Mouse (Mus musculus): ENCODE measurements at regions not wholly inside any gene's neighbourhood (a gene's known extent, or its start where the extent isn't known, plus 50 kb on each side); places are given as distances from the start of the nearest gene placed in this dataset.
"Not testable (repeated sequence)": the region's sequence is repeated elsewhere in the genome, so short reads cannot be mapped to it uniquely, and the experiment has no call there.

DNA sequence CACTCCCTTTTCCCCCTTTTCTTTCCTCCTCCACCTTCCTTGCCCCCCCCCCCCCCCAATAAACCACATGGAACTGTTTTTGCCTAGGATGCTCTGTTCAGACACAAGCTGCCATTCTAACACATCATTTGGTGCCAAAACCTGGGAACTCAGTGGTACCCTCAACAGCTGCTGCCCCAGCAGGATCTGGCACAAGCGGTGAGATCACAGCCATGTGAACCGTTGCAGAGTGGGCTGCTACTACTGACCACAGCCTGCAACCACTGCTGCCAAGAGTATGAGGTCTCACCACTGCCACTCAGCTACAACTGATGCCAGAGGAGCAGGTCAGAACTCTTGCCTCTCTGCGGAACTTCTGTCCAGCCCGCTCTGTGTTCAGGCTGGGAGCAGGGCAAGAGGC, 206.2 kb downstream of the Pcsk1 start:
- peak; percentile 6 for DNase-seq

DNA sequence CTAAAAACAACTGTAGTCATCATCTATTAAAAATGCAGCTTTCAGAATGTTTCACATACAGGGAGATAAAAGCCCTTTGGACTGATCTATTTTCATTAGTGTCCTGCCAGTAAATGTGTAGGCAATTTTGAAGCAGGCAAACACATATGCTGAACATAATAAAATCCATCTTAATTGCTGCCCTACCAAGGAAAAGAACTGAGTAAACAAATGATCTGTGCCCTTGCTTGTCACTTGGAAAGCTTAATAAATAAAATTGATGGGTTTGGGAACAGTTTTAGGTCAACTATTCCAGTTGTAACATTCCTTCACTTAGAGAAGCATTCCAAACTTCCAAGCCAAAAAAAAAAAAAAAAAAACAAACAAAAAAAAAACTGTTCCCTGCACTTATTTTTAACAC, 230.2 kb downstream of the Pcsk1 start:
- no peak for DNase-seq

DNA sequence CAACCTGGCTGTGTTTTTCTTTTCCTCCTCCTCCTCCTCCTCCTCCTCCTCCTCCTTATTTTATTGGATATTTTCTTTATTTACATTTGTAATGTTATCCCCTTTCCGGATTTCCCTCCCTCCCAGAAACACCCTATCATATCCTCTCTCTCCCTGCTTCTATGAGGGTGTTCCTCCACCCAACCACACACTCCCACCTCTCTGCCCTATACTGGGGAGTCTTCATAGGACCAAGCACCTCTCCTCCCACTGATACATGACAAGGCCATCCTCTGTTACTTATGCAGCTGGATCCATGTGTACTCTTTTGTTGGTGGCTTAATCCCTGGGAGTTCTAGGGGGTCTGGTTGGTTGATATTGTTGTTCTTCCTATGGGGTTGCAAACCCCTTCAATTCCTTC, 230.6 kb downstream of the Pcsk1 start:
- DNase-seq: no peak

DNA sequence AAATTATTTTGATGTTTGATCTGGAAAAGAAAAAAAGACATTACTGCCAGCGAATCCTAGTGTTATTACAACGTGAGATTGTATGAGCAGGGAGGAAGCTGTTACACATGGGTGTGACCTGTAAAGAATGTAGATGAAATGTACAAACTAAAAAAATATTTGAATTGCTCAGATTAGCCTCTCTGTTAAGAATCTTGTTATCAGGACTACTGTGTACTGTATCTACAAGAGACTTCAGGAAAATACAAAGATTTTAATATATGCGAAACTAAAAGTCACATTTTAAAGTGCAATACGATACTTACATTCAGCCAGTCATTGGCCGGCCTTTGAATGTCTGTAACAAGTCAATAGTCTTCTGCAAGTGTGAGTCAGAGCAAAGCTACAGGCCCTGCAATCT, 247.4 kb downstream of the Pcsk1 start:
- DNase-seq: no peak

DNA sequence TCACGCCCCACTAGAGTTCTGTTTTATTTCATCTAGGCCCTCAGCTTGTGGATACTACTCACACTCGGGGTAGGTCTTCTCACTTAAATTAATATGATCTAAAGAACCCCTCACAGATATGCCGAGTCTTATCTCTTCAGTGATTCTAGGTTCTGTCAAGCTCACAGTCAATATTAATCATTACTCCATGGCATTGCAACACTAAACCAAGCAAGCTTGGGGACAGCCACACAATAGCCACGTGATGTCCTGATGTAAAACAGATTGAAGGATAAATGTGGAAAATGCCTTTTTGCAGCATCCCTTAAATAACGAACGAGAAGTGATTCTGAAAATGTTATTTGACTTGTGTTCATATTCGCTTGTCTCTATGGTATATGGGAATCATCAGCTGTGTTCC, 253.8 kb downstream of the Pcsk1 start:
- DNase-seq: no peak

DNA sequence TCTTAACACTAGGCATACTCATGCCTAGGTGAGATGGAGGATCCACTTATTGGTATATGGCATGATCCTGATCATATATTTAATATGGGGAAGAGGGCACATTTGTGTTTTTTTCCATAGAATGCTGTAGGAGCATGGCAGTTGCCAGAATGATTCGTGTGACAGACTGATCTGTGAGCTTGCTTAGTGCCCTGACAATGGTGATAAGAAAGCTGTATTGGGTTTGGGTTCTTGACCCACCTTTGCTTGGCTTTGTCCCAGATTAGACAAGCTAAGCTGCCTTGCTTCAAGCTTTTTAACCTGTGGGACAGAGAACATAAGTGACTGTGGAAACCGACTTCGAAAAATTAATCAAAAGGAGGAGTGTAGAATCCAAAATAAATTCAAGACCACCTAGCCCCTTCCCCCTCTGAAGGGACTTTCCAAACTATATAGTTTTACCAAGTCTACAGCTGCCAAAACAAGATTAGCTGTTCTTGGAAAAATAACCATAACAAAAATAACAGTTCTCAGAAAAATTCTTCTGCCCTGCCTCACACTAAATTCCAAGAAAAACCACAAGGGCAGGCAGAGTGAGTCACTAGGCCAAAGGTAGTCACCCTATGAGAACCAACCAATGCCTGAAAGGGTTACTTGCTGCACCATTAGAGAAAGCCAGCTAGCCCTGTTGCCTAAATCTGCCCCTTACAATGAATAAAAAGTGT, 277.2 kb downstream of the Pcsk1 start:
- no peak for DNase-seq

DNA sequence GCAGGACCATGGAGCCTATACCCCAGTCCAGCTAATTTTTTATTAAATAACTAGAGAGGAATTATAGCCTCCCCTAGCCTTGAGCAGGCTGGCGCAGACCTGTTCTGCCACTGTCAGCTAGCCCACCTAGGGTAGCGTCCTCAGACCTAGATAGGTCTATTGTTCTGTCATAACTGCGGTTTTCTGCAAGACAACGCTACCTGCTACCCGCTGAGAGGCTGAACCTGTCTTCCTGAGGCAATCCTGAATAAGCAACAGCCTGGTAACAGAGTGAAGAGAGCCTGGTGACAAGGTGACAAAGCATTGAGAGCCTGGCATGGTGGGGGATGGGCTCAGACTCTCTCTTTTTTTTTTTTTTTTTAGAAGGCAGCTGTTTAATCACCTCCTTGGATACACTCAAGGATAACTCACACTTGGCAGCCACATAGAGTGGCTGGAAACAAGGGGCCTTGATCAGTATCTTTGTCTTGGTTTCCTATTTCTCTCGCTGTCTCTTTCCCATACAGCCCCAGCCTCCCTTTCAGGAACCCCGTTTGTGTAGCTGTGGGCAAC, 278.7 kb downstream of the Pcsk1 start:
- DNase-seq: no peak

DNA sequence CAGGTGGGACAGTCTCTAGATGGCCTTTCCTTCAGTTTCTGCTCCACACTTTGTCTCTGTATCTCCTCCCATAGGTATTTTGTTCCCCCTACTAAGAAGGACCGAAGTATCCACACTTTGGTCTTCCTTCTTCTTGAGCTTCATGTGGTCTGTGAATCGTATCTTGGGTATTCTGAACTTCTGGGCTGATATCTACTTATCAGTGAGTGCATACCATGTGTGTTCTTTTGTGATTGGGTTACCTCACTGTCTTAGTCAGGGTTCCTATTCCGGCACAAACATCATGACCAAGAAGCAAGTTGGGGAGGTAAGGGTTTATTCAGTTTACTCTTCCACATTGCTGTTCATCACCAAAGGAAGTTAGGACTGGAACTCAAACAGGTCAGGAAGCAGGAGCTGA, 287.5 kb downstream of the Pcsk1 start:
- not testable (repeated sequence) for DNase-seq

DNA sequence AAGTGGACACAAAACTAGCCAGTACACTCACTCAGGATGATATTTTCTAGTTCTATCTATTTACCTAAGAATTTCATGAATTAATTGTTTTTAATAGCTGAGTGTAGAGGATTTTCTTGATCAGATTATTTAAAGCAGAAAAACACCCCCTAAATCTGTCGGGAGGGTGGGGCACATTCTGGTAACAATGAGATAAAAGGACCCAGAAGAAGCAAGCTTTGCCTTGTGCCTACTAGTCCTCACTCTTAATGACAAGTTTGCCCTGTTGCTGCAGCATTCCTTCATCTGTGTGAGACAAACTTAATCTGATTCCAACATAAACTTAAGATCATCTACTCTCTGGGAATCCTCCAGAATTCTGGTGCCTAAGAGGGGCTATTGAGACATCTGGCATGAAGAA, 288.1 kb downstream of the Pcsk1 start:
- no peak for DNase-seq

DNA sequence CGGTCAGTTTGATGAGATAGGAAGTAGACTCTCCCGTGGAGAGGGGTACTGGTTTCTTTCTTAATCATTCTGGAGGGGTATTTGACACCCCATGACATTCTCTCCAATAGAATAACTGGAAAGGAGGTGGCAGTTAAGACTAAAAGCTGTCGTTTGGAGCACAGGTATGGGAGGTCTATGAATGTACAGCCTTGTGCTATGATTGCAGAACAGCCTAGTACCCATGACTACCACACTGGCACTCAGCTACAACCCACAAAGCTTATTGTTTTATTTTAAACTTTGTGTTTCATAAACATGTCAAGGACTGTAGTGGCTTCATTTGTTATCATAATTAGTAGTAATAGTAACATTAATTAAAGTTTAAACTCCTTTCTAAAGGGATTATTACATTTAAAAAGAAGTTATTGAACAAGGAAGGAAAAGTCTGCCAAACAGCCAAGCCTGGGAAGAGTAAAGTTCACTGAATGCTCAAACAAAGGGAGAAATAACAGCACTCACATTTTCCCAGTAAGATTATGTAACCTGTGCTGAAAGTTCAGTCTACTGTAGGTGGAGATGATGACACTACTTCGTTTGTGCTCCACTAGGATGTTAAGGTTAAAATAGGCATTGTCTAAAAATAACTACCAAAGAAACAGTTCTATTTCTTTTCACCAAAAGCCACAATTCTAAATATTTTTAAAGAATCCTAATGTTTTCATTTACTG, 295.2 kb downstream of the Pcsk1 start:
- DNase-seq: no peak

DNA sequence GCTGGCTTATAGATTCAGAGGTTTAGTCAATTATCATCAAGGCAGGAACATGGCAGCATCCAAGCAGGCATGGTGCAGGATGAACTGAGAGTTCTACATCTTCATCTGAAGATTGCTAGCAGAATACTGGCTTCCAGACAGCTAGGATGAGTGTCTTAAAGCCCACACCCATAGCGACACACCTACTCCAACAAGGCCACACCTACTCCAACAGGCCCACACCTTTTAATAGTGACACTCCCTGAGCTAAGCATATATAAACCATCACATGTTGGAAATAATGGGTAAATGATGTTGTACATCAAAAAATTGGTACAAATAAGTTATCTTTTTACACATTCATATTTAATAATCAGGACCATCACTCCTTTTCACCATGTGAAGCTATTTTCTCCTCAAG, 299.6 kb downstream of the Pcsk1 start:
- DNase-seq: no peak

DNA sequence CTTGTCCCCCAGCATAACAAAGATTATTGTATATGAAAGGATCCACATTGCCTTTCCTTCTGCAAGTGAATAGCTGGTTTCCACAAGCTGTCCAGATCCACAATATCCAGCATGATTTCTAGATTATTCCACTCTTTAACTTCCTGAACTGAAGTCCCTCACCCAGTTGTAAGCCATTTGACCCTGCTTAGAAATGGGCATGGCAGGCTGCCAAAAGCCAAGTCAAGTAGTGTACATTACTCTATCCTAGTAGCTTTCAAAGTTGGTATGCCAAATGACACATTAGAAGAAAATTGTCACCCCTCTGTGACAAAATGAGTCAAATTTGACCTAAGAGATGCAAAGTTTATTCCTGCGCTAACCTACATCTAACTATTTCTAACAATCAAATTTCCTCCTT, 300.6 kb downstream of the Pcsk1 start:
- DNase-seq: no peak

DNA sequence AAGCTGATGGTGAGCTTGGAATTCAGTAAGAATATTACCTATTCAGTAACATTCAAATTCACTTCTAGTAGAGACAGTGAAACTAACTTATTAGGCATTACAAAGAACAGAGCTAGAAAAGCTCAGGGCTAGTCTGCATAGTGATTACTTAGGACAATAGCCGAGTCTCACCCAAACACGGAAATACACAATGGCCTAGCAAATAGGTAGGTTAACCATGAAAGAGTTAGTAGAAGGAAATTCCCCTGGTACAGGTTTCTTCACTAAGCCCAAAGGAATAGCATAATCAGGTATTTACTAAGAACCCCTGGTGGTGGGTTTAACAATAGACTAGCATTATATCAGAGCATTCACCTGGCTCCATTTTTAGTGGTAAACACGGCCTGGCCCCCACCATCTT, 306.7 kb upstream of the Ell2 start:
- DNase-seq: not testable (repeated sequence)

DNA sequence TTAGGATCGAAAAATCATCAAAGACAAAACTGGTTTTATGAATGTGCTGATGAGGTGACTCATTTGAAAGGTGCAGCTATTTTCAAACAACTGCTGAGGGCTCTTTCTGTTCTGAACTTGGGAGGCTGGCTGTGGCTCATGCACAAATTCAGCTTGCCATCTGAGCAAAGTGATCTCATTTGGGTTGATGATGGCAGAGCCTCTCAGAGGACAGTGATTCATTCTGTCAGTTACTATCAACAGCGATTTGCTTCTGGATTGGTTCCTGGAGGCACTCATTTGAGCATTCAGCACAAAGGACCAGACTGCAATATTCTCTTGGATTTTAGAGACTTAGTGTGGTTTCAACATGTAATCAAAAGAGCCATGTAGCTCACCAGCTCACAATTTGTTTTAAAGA, 285.8 kb upstream of the Ell2 start:
- no peak for DNase-seq

DNA sequence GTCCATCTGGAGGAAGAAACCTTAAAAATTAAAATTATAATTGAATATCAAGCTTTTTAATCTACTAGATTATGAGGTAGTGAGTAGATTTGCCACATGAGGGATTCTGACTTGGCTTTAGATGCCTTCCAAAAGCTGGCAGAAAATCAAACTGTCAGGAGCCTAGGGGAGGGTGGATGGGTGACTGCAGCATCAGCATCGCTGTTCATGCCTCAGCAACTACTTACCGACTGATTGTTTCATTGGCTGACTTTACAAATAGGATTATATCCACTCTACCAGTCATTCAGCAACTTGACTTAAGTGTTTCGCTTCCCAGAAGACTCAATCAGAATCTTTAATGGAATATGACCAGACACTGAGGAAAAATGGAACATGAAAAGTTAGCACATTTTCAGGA, 279.6 kb upstream of the Ell2 start:
- DNase-seq: no peak

DNA sequence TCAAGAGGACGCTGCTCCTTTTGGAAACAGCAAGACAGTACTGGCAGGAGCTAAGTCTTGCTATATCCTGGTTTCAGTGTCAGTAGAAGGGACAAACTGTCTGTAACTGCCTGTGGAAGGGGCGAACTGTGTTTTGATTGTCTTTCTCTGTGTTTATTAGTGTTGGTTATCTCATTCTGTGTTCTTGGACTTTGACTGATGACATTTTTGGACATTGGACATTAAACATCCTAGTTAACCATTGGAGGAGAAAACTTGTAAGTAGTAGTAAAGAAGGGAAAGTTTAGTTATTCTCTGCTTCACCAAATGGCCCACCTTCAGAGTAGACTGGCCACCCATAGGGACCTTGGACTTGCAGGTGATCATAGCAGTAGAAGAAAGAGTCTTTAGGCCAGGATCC, 267.4 kb upstream of the Ell2 start:
- DNase-seq: no peak

DNA sequence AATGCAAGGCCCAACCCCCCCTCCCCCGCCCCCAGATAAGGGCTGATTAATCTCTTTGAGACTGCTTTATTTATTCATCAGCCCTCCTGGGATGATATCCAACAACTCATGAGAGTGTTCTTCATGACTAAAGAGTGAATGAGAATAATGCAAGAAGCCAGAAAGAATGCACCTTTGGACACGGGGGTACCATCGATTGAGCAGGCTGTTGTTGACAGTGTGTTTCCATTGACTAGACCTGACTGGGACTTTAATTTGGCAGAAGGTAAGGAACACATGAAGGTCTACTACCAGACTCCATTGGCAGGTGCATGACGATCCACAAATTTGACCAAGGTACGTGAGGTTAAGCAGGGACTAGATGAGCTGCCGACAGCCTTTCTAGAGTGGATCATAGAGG, 266.5 kb upstream of the Ell2 start:
- no peak for DNase-seq

DNA sequence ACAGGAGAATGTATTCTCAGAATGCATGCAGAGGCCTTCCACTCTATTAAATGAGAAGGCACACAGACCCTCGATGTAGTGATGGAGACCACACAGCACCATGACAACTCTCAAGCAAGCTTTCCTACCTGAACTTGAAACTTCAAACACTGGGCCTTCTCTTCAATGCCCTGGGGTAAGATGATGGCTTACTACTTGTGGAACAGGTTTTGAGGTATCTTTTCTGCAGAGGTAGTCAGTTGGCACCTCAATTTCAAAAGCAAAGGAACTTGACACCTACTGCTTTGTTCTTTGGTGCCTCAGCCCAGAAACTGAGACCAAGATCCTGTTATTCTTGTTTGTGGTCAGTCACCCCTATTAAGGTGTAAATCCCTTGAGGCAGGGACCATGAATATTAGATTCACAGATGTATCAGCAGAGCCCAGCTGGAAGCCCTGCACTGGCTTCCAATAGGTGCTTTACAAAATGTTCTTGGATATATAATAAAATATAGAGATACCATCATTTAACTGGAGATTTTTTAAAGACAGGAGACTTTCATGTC, 246.2 kb upstream of the Ell2 start:
- DNase-seq: no peak

DNA sequence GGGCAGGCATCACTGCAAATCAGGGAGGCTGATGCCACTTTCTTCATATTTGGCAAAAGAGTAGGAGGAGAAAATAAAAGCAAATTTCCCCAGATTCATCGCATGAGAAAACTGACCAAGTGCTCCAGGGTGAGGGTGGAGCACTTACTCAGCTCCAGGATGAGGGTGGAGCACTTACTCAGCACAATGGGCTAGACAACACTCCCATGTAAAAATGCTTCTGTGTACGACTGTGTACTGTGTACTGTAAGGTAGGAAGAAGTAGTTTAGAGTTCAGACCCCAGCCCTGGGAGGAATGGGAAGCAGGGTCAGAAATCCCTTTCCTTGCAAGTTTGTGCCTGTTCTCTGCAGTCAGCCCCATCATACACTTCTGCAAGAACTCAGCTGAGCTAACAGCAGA, 245.3 kb upstream of the Ell2 start:
- DNase-seq: no peak

DNA sequence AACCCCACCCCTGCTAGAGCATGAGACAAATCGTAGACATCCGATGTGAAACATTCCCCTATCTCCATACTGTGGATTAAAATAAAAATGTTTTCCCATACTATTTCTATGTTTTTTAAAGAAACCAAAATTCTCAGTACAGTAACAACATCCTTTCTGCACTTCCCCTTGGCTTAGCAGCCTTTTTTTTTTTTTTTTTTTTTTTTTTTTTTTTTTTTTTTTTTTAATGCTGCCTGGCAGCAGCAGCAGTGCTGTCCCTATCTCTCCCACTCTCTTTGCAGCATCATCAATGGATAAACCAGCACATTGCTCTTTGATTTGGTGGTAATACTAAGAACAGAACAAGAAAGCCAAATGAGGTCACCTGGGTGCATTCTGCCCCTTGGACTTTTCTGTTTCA, 239.3 kb upstream of the Ell2 start:
- DNase-seq: no peak

DNA sequence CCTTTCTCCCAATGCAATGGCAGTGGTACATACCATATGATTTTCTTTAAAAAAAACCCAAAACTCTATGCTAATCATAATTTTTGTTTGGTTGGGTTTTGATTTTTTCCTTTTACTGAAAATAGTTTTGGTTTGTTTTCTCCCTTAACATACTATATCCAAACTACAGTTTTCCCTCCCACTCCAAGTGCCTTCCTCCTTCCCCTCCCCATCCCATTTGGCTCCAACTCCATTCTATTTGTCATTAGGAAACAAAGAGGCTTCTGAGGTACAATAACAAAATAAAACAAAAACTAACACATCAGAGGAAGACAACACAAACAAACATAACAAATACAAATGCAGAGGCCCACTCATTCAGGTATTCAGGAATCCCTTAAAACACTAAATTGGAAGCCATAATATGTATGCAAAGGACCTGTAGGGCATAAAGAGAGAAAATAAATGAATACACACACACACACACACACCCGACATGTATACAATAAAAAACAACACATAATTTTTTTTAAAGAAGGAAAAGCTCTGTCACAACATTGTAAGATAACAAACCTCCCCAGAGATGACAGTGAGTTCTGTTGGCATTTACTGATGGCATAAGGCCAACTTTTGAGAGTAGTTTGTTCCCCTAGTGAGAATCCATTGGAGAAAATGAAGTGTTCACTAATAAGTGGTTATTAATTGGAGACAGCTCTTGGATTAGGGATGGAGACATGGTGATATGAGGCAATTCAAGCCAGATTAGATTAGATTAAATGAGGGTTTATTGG, 230.5 kb upstream of the Ell2 start:
- no peak for DNase-seq

DNA sequence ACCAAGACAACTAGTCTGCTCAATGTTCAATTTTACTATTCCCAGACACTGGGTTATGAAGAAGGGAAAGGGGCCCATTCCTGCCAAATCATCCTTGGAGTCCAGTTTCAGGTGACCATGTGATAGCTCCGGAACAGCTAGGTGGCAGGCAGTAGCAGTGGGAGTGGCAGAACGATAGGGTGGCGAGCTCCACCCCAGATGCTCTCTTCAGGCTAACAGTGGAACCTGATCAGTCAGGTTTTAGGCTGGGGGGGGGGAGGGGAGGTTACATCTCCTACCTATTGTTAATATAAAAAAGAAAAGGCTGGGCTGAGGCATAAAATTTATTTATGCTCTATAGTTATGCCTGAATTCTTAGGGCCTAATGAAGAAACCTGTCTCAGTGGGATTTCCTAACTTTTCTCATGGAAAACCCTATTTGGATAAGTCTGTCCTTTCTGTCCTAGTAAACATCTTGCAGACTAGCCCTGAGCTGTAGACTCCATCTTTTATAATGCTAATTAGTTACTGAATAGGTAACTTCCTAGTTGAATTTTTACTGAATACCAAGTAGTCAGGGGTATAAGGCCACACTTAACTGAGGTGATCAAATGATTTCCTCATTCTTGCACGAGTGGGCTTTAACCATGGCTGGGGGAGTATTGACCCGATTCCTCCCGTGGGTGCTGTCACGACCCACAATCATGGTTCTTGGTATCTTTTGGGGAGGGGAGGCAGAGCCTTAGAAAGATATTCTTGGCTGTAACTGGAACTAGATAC, 223.2 kb upstream of the Ell2 start:
- DNase-seq: not testable (repeated sequence)

DNA sequence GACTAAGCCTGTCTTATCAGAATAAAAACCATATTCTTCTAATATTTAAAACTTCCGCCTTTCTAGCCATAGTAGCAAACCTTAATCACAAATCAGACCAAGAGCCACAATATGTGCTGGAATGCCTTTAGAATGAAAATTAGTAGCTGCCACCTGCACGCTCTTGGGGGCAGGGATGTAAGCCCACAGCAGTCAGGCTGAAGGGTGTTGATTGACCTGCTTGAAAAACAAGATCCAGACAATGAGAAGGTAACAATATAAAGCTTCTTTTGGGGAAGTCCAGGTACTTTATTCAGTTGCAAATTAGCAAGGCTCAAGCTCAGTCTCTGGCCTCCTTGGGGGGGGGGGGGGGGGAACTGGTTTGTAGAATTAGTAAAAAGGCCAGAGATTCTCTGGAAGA, 222.3 kb upstream of the Ell2 start:
- not testable (repeated sequence) for DNase-seq

All from cerebellum, adult 11 months (tissue).